Mouse (Mus musculus): ENCODE measurements around the gene Zfp12.

DNA sequence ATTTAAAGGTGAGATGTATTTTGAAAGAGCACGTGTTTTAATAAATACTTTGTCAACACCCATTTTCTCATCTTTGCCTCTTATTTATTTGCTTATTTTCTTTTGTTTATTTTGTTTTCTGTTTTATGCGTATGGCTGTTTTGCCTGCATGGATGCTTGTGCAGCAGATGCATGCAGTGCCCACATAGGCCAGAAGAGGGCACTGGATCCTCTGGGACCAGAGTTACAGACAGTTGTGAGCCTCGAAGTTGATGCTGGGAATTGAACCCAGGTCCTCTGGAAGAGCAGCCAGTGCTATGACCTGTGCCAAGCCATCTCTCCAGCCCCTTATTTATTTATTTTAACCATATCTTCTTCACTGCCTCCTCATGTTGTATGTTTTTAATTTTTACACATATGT, 29.9 kb upstream of the Zfp12 start:
- no peak for TF ChIP-seq POLR2A (IDR thresholded peaks at IDR 0.05; ENCODE audit: low read depth, low read length)
- TF ChIP-seq CTCF (IDR thresholded peaks at IDR 0.05; ENCODE audit: extremely low read depth, insufficient read depth, insufficient read length, insufficient replicate concordance), result no peak

Measured in spleen, adult 2 months (tissue).